Mouse (Mus musculus): ENCODE data around the gene Dlg3. TPM values are rescaled to one million over a fixed set of nuclear protein-coding genes. Genes with fewer than 3 reads are reported as not detected.

The Dlg3 gene
- total RNA-seq (2021) = 100 to 1,000 TPM; 130 to 132 TPM
- long read RNA-seq, full-length matches to known transcripts = 20 of 46 reads
- long read RNA-seq, partial matches to known transcripts = 9 of 46 reads
- long read RNA-seq, other reads (novel, unspliced or antisense) = 17 of 46 reads

- DNase-seq (ENCODE audit: low spot score in 2 of 2) = peak; percentile 61 to 63
Observed at GRCm38 (mm10) chrX:100767181-100767884, at the start of gene Dlg3. Gene Dlg3 (plus strand): TSS chrX:100767722.

GRCm38 (mm10) chrX:100728947-100729346 is 38.6 kb upstream of the Dlg3 start:
- DNase-seq (ENCODE audit: low spot score in 2 of 2) = peak in 1 of 2 experiments; percentile 45

GRCm38 (mm10) chrX:100729665-100730188 is 37.8 kb upstream of the Dlg3 start, which contains the start of gene Gdpd2:
Gene Gdpd2 (plus strand): TSS chrX:100729873.
- peak in 1 of 2 experiments; percentile 29 for DNase-seq (ENCODE audit: low spot score in 2 of 2)

GRCm38 (mm10) chrX:100730266-100730665 is 37.3 kb upstream of the Dlg3 start:
- no peak for DNase-seq (ENCODE audit: low spot score in 2 of 2)

GRCm38 (mm10) chrX:100734359-100734758 is 33.2 kb upstream of the Dlg3 start:
- no peak for DNase-seq (ENCODE audit: low spot score in 2 of 2)

GRCm38 (mm10) chrX:100738918-100739317 is 28.6 kb upstream of the Dlg3 start:
- peak; percentile 65 to 75 for DNase-seq (ENCODE audit: low spot score in 2 of 2)

GRCm38 (mm10) chrX:100739443-100739842 is 28.1 kb upstream of the Dlg3 start:
- DNase-seq (ENCODE audit: low spot score in 2 of 2) = peak in 1 of 2 experiments; percentile 22

GRCm38 (mm10) chrX:100740785-100741184 is 26.7 kb upstream of the Dlg3 start:
- DNase-seq (ENCODE audit: low spot score in 2 of 2) = peak in 1 of 2 experiments; percentile 17

GRCm38 (mm10) chrX:100741940-100742339 is 25.6 kb upstream of the Dlg3 start:
- DNase-seq (ENCODE audit: low spot score in 2 of 2) = peak; percentile 80 to 84

- DNase-seq (ENCODE audit: low spot score in 2 of 2) = no peak
Observed at GRCm38 (mm10) chrX:100765855-100766254, 1.7 kb upstream of the Dlg3 start.

- DNase-seq (ENCODE audit: low spot score in 2 of 2) = peak; percentile 13 to 32
Observed at GRCm38 (mm10) chrX:100767885-100768626, 534 bp downstream of the Dlg3 start.

- DNase-seq (ENCODE audit: low spot score in 2 of 2) = peak; percentile 28 to 35
Observed at GRCm38 (mm10) chrX:100769281-100769680, 1.8 kb downstream of the Dlg3 start.

GRCm38 (mm10) chrX:100774341-100774811 is 6.9 kb downstream of the Dlg3 start:
- peak; percentile 49 to 65 for DNase-seq (ENCODE audit: low spot score in 2 of 2)

- no peak for DNase-seq (ENCODE audit: low spot score in 2 of 2)
Observed at GRCm38 (mm10) chrX:100775405-100775804, 7.9 kb downstream of the Dlg3 start.

- peak; percentile 55 to 72 for DNase-seq (ENCODE audit: low spot score in 2 of 2)
Observed at GRCm38 (mm10) chrX:100776494-100776893, 9.0 kb downstream of the Dlg3 start.

- peak; percentile 9 to 42 for DNase-seq (ENCODE audit: low spot score in 2 of 2)
Observed at GRCm38 (mm10) chrX:100776985-100777654, 9.6 kb downstream of the Dlg3 start.

GRCm38 (mm10) chrX:100777655-100778234 is 10.2 kb downstream of the Dlg3 start:
- no peak for DNase-seq (ENCODE audit: low spot score in 2 of 2)

GRCm38 (mm10) chrX:100778397-100778796 is 10.9 kb downstream of the Dlg3 start:
- DNase-seq (ENCODE audit: low spot score in 2 of 2) = no peak

GRCm38 (mm10) chrX:100789322-100789721 is 21.8 kb downstream of the Dlg3 start:
- DNase-seq (ENCODE audit: low spot score in 2 of 2) = no peak

GRCm38 (mm10) chrX:100796041-100796740 is 28.7 kb downstream of the Dlg3 start:
- DNase-seq (ENCODE audit: low spot score in 2 of 2) = no peak

Measured in layer of hippocampus, postnatal 10 days (tissue).